Mouse (Mus musculus): ENCODE data around the gene Cdh23. TPM values are rescaled to one million over a fixed set of nuclear protein-coding genes. Genes with fewer than 3 reads are reported as not detected.

The Cdh23 gene
- polyA plus RNA-seq, 1 experiment from 2014 or later = 0.35 TPM

DNA sequence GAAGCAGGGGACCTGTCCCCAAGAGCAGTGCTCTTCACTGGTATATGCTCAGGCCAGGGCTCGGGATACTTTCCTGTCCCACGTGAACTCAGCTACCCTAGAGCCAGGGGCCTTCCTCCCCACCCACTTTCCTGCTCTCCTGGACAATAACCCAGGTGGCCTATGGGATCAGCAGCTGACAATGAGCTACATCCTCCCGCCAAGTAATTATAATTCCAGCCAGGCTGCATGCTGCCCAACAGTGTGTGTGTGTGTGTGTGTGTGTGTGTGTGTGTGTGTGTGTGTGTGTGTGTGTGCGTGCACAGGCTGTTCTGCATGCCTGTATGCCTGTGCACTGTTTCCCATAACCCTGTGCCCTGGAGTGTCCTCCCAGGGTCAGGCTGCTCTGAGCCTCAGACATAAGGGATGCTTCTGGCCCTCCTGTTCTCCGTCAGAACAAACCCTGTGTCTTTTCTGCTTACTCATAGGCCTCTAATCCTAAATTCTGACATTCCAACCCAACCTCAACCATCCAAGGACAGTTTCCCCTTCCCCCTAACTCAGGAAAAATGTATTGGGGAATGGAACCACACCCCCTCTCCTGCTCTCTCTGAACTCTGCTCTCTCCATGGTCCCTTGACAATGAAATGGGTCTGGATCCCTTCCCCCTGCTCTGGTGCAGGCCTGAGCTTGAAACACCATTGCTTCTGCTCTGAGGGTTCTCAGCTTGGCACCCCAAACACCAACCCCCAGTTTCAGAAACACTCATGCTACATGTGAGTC is 342.9 kb downstream of the Cdh23 start:
- no peak overlapping the region for H3K27ac ChIP-seq (ENCODE audit: low read length)

GRCm38 (mm10) chr10:60351761-60352455 is 344.4 kb downstream of the Cdh23 start:
- no peak overlapping the region for H3K4me3 ChIP-seq (ENCODE audit: low read depth, low read length)
- WGBS = 13% methylated on average over 7 of the region's 7 CpGs
- no peaks in the 10 kb centered on the region for H3K27me3 ChIP-seq (replicated peaks; ENCODE audit: insufficient read depth, low read length)
- H3K36me3 ChIP-seq (ENCODE audit: insufficient read depth, low read length) = no peaks in the 10 kb centered on the region
- peak; percentile 85 for ATAC-seq
- TF ChIP-seq CTCF (IDR thresholded peaks at IDR 0.05) (no peak; the same call in 1 of the 2 replicates), EP300 (IDR thresholded peaks at IDR 0.05) (peak; percentile 62; the same call in 1 of the 2 replicates)
- DNase-seq (ENCODE audit: low spot score) = peak; percentile 95
- no peaks in the 10 kb centered on the region for H3K9me3 ChIP-seq (ENCODE audit: low read length)
- peak overlapping the region; percentile 87 for H3K27ac ChIP-seq (ENCODE audit: low read length)
- peak overlapping the region; percentile 44 for H3K4me2 ChIP-seq (replicated peaks; ENCODE audit: low read depth, low read length)
- no peak overlapping the region for H3K9ac ChIP-seq (replicated peaks; ENCODE audit: low read depth)
- peaks cover 19% of the 10 kb centered on the region for H3K4me1 ChIP-seq (ENCODE audit: insufficient read depth, low read depth, low read length)

More for the DNA sequence above, 342.9 kb downstream of the Cdh23 start:
- 65% methylated on average over 5 of the region's 5 CpGs for WGBS
- H3K9ac ChIP-seq (replicated peaks; ENCODE audit: low read depth) = no peak overlapping the region
- no peak for ATAC-seq
- no peak for DNase-seq (ENCODE audit: low spot score)
- H3K36me3 ChIP-seq (ENCODE audit: insufficient read depth, low read length) = no peaks in the 10 kb centered on the region
- no peak for TF ChIP-seq CTCF (IDR thresholded peaks at IDR 0.05)
- no peak for TF ChIP-seq EP300 (IDR thresholded peaks at IDR 0.05)
- no peaks in the 10 kb centered on the region for H3K9me3 ChIP-seq (ENCODE audit: low read length)
- no peak overlapping the region for H3K4me2 ChIP-seq (replicated peaks; ENCODE audit: low read depth, low read length)
- H3K4me3 ChIP-seq (ENCODE audit: low read depth, low read length) = no peak overlapping the region
- H3K4me1 ChIP-seq (ENCODE audit: insufficient read depth, low read depth, low read length) = peaks cover 14% of the 10 kb centered on the region
- H3K27me3 ChIP-seq (replicated peaks; ENCODE audit: insufficient read depth, low read length) = no peaks in the 10 kb centered on the region

DNA sequence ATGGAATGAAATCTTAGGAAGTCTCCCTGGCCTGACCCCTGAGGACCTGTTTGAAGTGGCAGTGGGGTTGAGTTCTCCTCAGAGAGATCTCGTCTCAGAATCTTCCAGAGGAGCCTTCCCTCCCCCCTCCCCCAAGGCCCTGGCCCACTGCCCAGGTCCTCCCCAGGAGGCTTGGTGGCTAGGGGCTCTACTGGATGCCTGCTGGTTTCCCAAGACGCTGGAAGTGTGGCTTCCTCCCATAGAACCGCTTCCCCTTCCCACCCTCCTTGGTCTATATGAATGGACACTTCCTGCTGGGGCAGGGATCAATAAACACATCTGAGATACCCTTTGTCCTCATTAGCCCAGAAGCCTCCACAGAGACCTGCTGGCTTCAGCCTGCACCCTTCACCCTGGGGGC is 345.0 kb downstream of the Cdh23 start:
- DNase-seq (ENCODE audit: low spot score) = peak; percentile 59

DNA sequence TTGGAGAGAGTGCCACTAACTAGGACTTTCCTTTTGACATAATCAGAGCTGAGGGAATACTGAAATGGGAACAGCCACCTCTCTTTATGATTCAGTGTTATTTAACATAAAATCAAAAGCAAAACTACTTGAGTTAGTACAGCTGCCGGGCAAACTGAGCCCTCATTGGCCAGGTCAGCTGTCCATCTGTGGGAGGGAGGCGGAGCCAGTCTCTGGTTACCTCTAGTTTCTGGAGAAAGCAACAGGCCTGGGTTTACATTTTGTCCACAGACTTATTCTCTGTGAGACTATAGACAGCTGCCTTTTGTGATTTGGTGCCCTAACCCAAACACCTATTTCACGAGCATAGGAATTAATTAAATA is 345.5 kb downstream of the Cdh23 start:
- Histone ChIP-seq H3K9me3 (ENCODE audit: low read length) (no peaks in the 10 kb centered on the region), H3K9ac (replicated peaks; ENCODE audit: low read depth) (no peak overlapping the region), H3K4me3 (ENCODE audit: low read depth, low read length) (peak overlapping the region; percentile 26; the same call in 1 of the 2 replicates), H3K36me3 (ENCODE audit: insufficient read depth, low read length) (no peaks in the 10 kb centered on the region), H3K4me2 (replicated peaks; ENCODE audit: low read depth, low read length) (peak overlapping the region; percentile 44), H3K27ac (ENCODE audit: low read length) (peak overlapping the region; percentile 87), H3K4me1 (ENCODE audit: insufficient read depth, low read depth, low read length) (peaks cover 27% of the 10 kb centered on the region), H3K27me3 (replicated peaks; ENCODE audit: insufficient read depth, low read length) (no peaks in the 10 kb centered on the region)
- DNase-seq (ENCODE audit: low spot score) (peak; percentile 93), ATAC-seq (peak; percentile 53)
- 11% methylated on average over 3 of the region's 3 CpGs for WGBS
- 0 out of 2 replicates have a peak, but pooled peaks have one; percentile 14 for TF ChIP-seq EP300 (IDR thresholded peaks at IDR 0.05)
- no peak for TF ChIP-seq CTCF (IDR thresholded peaks at IDR 0.05)

More for the DNA sequence above, 345.0 kb downstream of the Cdh23 start:
- 10% methylated on average over 3 of the region's 3 CpGs for WGBS
- Histone ChIP-seq H3K27me3 (replicated peaks; ENCODE audit: insufficient read depth, low read length) (no peaks in the 10 kb centered on the region), H3K36me3 (ENCODE audit: insufficient read depth, low read length) (no peaks in the 10 kb centered on the region), H3K27ac (ENCODE audit: low read length) (peak overlapping the region; percentile 87), H3K9ac (replicated peaks; ENCODE audit: low read depth) (0 out of 2 replicates have a peak overlapping the region, but pooled peaks have one; percentile 9), H3K4me1 (ENCODE audit: insufficient read depth, low read depth, low read length) (peaks cover 22% of the 10 kb centered on the region), H3K4me2 (replicated peaks; ENCODE audit: low read depth, low read length) (peak overlapping the region; percentile 44), H3K4me3 (ENCODE audit: low read depth, low read length) (peak overlapping the region; percentile 5; the same call in 1 of the 2 replicates), H3K9me3 (ENCODE audit: low read length) (no peaks in the 10 kb centered on the region)
- peak; percentile 31 for ATAC-seq
- TF ChIP-seq EP300 (IDR thresholded peaks at IDR 0.05) (no peak; the same call in 1 of the 2 replicates), CTCF (IDR thresholded peaks at IDR 0.05) (no peak)

- 35% methylated on average over 5 of the region's 5 CpGs for WGBS
- Histone ChIP-seq H3K4me3 (ENCODE audit: low read depth, low read length) (peak overlapping the region; percentile 26; the same call in 1 of the 2 replicates), H3K9me3 (ENCODE audit: low read length) (no peaks in the 10 kb centered on the region), H3K4me2 (replicated peaks; ENCODE audit: low read depth, low read length) (peak overlapping the region; percentile 44), H3K27me3 (replicated peaks; ENCODE audit: insufficient read depth, low read length) (no peaks in the 10 kb centered on the region), H3K4me1 (ENCODE audit: insufficient read depth, low read depth, low read length) (peaks cover 27% of the 10 kb centered on the region), H3K9ac (replicated peaks; ENCODE audit: low read depth) (no peak overlapping the region), H3K27ac (ENCODE audit: low read length) (peak overlapping the region; percentile 87), H3K36me3 (ENCODE audit: insufficient read depth, low read length) (no peaks in the 10 kb centered on the region)
- ATAC-seq (no peak), DNase-seq (ENCODE audit: low spot score) (no peak)
- TF ChIP-seq CTCF (IDR thresholded peaks at IDR 0.05) (no peak), EP300 (IDR thresholded peaks at IDR 0.05) (no peak)
These were observed 346.0 kb downstream of the Cdh23 start for GRCm38 (mm10) chr10:60350077-60350804.

DNA sequence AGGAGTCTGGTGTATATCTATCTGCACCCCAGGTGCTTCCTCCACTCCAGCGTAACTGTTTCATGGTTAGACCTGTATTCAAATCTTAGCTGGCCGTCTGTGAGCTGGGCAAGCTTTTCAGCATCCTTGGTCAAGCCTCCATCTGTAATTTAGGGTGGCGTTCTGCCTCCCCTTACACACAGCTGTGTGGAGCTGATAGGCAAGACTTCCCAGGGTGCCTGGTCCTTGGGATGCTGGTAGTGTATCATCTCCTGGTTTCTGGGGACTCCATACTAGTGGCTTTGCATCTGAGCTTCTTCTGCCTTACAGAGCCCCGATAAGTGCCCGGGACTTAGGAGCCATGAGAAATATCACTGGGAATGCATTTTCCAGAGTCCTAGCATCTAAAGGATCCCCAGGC is 346.6 kb downstream of the Cdh23 start:
- Histone ChIP-seq H3K4me3 (ENCODE audit: low read depth, low read length) (no peak overlapping the region), H3K36me3 (ENCODE audit: insufficient read depth, low read length) (no peaks in the 10 kb centered on the region), H3K4me1 (ENCODE audit: insufficient read depth, low read depth, low read length) (peaks cover 27% of the 10 kb centered on the region), H3K27me3 (replicated peaks; ENCODE audit: insufficient read depth, low read length) (no peaks in the 10 kb centered on the region), H3K27ac (ENCODE audit: low read length) (peak overlapping the region; percentile 87), H3K4me2 (replicated peaks; ENCODE audit: low read depth, low read length) (peak overlapping the region; percentile 44), H3K9me3 (ENCODE audit: low read length) (no peaks in the 10 kb centered on the region), H3K9ac (replicated peaks; ENCODE audit: low read depth) (no peak overlapping the region)
- no peak for DNase-seq (ENCODE audit: low spot score)
- TF ChIP-seq EP300 (IDR thresholded peaks at IDR 0.05) (no peak), CTCF (IDR thresholded peaks at IDR 0.05) (no peak)
- ATAC-seq = no peak
- WGBS = 78% methylated on average over 5 of the region's 5 CpGs

Data from lung, postnatal 0 days (tissue).